Mouse (Mus musculus) layer of hippocampus, postnatal 10 days (tissue): ENCODE results near the gene Rpl18. TPM values are rescaled to one million over a fixed set of nuclear protein-coding genes. Genes with fewer than 3 reads are reported as not detected.
A peak's percentile ranks its signal among the peaks of the same experiment; 100 is the strongest.

Experiments
- DNase-seq, 2 experiments: peaks; one replicate each; pipeline ENCODE4 v3.0.0; 2021; ENCODE audit warnings: low spot score in 2 of 2
- total RNA-seq, 2 experiments: library from RNA; stranded (reverse); gene quantifications; 2 replicates each; pipeline ENCODE4 v1.2.3; 2021

Gene Rpl18
- total RNA-seq, 2 experiments from 2014 or later = 497 to 584 TPM

GRCm38 (mm10) chr7:45712022-45712757, 3.1 kb upstream of the Rpl18 start:
- DNase-seq = peak in 1 of 2 experiments; percentile 41

- peak in 1 of 2 experiments; percentile 26 for DNase-seq
These were observed 1.9 kb upstream of the Rpl18 start for GRCm38 (mm10) chr7:45713396-45713795.

- DNase-seq = no peak
These were observed 1.3 kb upstream of the Rpl18 start for GRCm38 (mm10) chr7:45713881-45714520.

- DNase-seq = no peak
These were observed 597 bp upstream of the Rpl18 start for GRCm38 (mm10) chr7:45714630-45715089.

GRCm38 (mm10) chr7:45715741-45716459, 643 bp downstream of the Rpl18 start:
- DNase-seq = peak in 1 of 2 experiments; percentile 24

GRCm38 (mm10) chr7:45716460-45716857, 1.2 kb downstream of the Rpl18 start:
- DNase-seq = no peak

- DNase-seq = peak in 1 of 2 experiments; percentile 15
These were observed 2.0 kb downstream of the Rpl18 start for GRCm38 (mm10) chr7:45716952-45717917.

- DNase-seq = peak; percentile 99
These were observed 2.7 kb downstream of the Rpl18 start, which contains the start of gene Sphk2 for GRCm38 (mm10) chr7:45717918-45718297. Gene Sphk2 (minus strand): TSS chr7:45718002.

GRCm38 (mm10) chr7:45718331-45718730, 3.1 kb downstream of the Rpl18 start:
- DNase-seq = no peak

GRCm38 (mm10) chr7:45719180-45719579, 3.9 kb downstream of the Rpl18 start:
- DNase-seq = peak in 1 of 2 experiments; percentile 2

- DNase-seq = peak in 1 of 2 experiments; percentile 3
These were observed 4.6 kb downstream of the Rpl18 start for GRCm38 (mm10) chr7:45719738-45720412.

- no peak for DNase-seq
These were observed 5.4 kb downstream of the Rpl18 start, which contains the start of gene Fam83e for GRCm38 (mm10) chr7:45720413-45721233. Gene Fam83e (plus strand): TSS chr7:45721212.

GRCm38 (mm10) chr7:45721234-45721571, 5.9 kb downstream of the Rpl18 start:
- no peak for DNase-seq

GRCm38 (mm10) chr7:45721642-45722347, 6.5 kb downstream of the Rpl18 start:
- peak in 1 of 2 experiments; percentile 36 for DNase-seq

GRCm38 (mm10) chr7:45722348-45722713, 7.1 kb downstream of the Rpl18 start:
- DNase-seq = no peak

GRCm38 (mm10) chr7:45723301-45723700, 8.0 kb downstream of the Rpl18 start:
- no peak for DNase-seq

- DNase-seq = no peak
These were observed 8.5 kb downstream of the Rpl18 start for GRCm38 (mm10) chr7:45723781-45724180.

- DNase-seq = no peak
These were observed 9.9 kb downstream of the Rpl18 start for GRCm38 (mm10) chr7:45725151-45725550.

GRCm38 (mm10) chr7:45725713-45726112, 10.5 kb downstream of the Rpl18 start, which contains the start of gene Spaca4:
Gene Spaca4 (minus strand): TSS chr7:45725813.
- no peak for DNase-seq
